Mouse (Mus musculus) E14TG2a.4 (cell line): Measurements from ENCODE around the gene Pcsk4.
"Not testable (repeated sequence)": the region's sequence is repeated elsewhere in the genome, so short reads cannot be mapped to it uniquely, and the experiment has no call there.

ENCODE experiments used
- H3K27me3 ChIP-seq: 2 replicates; pipeline ENCODE4 v1.6.1; 2014; ENCODE audit warnings: low read length, control low read depth; ENCODE audit not compliant: insufficient read depth
- H3K36me3 ChIP-seq: 2 replicates; pipeline ENCODE4 v1.6.1; 2014; ENCODE audit warnings: low read length, control low read depth; ENCODE audit not compliant: insufficient read depth
- H3K4me1 ChIP-seq: replicated peaks from 2 replicates; pipeline ENCODE4 v1.6.1; 2014; ENCODE audit warnings: low read depth, low read length, control low read depth
- H3K4me3 ChIP-seq: replicated peaks from 2 replicates; pipeline ENCODE4 v1.5.1; 2014; ENCODE audit warnings: mild to moderate bottlenecking, low read length
- H3K9me3 ChIP-seq: 2 replicates; pipeline ENCODE4 v1.6.1; 2014; ENCODE audit warnings: low read length, control low read depth
- CTCF ChIP-seq: conservative IDR thresholded peaks from 2 replicates; pipeline ENCODE4 v1.5.1; 2014; ENCODE audit warnings: low read length
- NANOG ChIP-seq: IDR thresholded peaks from 2 replicates; pipeline ENCODE4 v1.6.1; 2014; ENCODE audit warnings: borderline replicate concordance, low read length, mixed read lengths
- POU5F1 ChIP-seq: IDR thresholded peaks from 2 replicates; pipeline ENCODE4 v1.6.1; 2014; ENCODE audit warnings: low read length, borderline replicate concordance

Pcsk4 gene

GRCm38 (mm10) chr10:80352727-80353126 is 23.4 kb upstream of the Pcsk4 start:
- Histone ChIP-seq H3K4me3 (peak overlapping the region; percentile 20), H3K9me3 (no peaks in the 10 kb centered on the region), H3K27me3 (peaks cover 96% of the 10 kb centered on the region), H3K36me3 (no peaks in the 10 kb centered on the region), H3K4me1 (peaks cover 74% of the 10 kb centered on the region)
- TF ChIP-seq CTCF (no peak), POU5F1 (no peak), NANOG (no peak)

GRCm38 (mm10) chr10:80351896-80352295 is 22.6 kb upstream of the Pcsk4 start:
- TF ChIP-seq POU5F1 (no peak), CTCF (no peak), NANOG (no peak)
- Histone ChIP-seq H3K27me3 (peaks cover 95% of the 10 kb centered on the region), H3K4me3 (no peak overlapping the region), H3K36me3 (no peaks in the 10 kb centered on the region), H3K9me3 (no peaks in the 10 kb centered on the region), H3K4me1 (peaks cover 73% of the 10 kb centered on the region)

GRCm38 (mm10) chr10:80350292-80350691 is 21.0 kb upstream of the Pcsk4 start:
- no peaks in the 10 kb centered on the region for H3K9me3 ChIP-seq
- H3K4me3 ChIP-seq = no peak overlapping the region
- no peaks in the 10 kb centered on the region for H3K36me3 ChIP-seq
- TF ChIP-seq CTCF (peak; percentile 95), NANOG (no peak)
- H3K27me3 ChIP-seq = peaks cover 89% of the 10 kb centered on the region
- peaks cover 74% of the 10 kb centered on the region for H3K4me1 ChIP-seq

- peaks cover 85% of the 10 kb centered on the region for H3K4me1 ChIP-seq
- TF ChIP-seq NANOG (no peak), CTCF (0 out of 2 replicates have a peak, but pooled peaks have one; percentile 4), POU5F1 (no peak)
- peak overlapping the region; percentile 77 for H3K4me3 ChIP-seq
- H3K27me3 ChIP-seq = peaks cover 83% of the 10 kb centered on the region
- H3K9me3 ChIP-seq = no peaks in the 10 kb centered on the region
- H3K36me3 ChIP-seq = no peaks in the 10 kb centered on the region
Measured at GRCm38 (mm10) chr10:80348981-80349380, 19.7 kb upstream of the Pcsk4 start.

GRCm38 (mm10) chr10:80348244-80348781 is 19.0 kb upstream of the Pcsk4 start, which contains the start of gene Adamtsl5:
Gene Adamtsl5, minus strand, starts transcription at chr10:80348412.
- Histone ChIP-seq H3K4me3 (peak within 1 kb of the TSS; percentile 77), H3K36me3 (no peaks in the 10 kb centered on the region), H3K9me3 (no peaks in the 10 kb centered on the region), H3K27me3 (peaks cover 76% of the 10 kb centered on the region), H3K4me1 (peaks cover 88% of the 10 kb centered on the region)
- TF ChIP-seq POU5F1 (no peak), CTCF (no peak), NANOG (no peak)

GRCm38 (mm10) chr10:80347514-80347967 is 18.2 kb upstream of the Pcsk4 start:
- Histone ChIP-seq H3K27me3 (peaks cover 71% of the 10 kb centered on the region), H3K36me3 (no peaks in the 10 kb centered on the region), H3K4me3 (peak overlapping the region; percentile 77), H3K4me1 (peaks cover 85% of the 10 kb centered on the region), H3K9me3 (no peaks in the 10 kb centered on the region)
- TF ChIP-seq POU5F1 = no peak
- TF ChIP-seq CTCF = no peak
- TF ChIP-seq NANOG = no peak

GRCm38 (mm10) chr10:80345929-80346328 is 16.6 kb upstream of the Pcsk4 start:
- H3K36me3 ChIP-seq, H3K4me3 ChIP-seq, H3K9me3 ChIP-seq: not testable (repeated sequence)
- H3K4me1 ChIP-seq = peaks cover 85% of the 10 kb centered on the region
- H3K27me3 ChIP-seq = peaks cover 71% of the 10 kb centered on the region

- TF ChIP-seq POU5F1 (no peak), CTCF (no peak), NANOG (no peak)
- peak overlapping the region; percentile 66 for H3K4me3 ChIP-seq
- H3K36me3 ChIP-seq = no peaks in the 10 kb centered on the region
- peaks cover 73% of the 10 kb centered on the region for H3K27me3 ChIP-seq
- no peaks in the 10 kb centered on the region for H3K9me3 ChIP-seq
- peaks cover 87% of the 10 kb centered on the region for H3K4me1 ChIP-seq
Measured at GRCm38 (mm10) chr10:80345122-80345521, 15.8 kb upstream of the Pcsk4 start.

- TF ChIP-seq POU5F1 (no peak), NANOG (no peak), CTCF (no peak)
- peak overlapping the region; percentile 76 for H3K4me3 ChIP-seq
- H3K4me1 ChIP-seq = peaks cover 88% of the 10 kb centered on the region
Measured at GRCm38 (mm10) chr10:80344131-80344661, 14.9 kb upstream of the Pcsk4 start.

More at GRCm38 (mm10) chr10:80344131-80344661, 14.9 kb upstream of the Pcsk4 start:
- H3K9me3 ChIP-seq = no peaks in the 10 kb centered on the region
- H3K36me3 ChIP-seq = no peaks in the 10 kb centered on the region
- H3K27me3 ChIP-seq = peaks cover 63% of the 10 kb centered on the region
